ENCODE assay signal across 34 mouse cellular contexts in genomic region chr12:16730196-16730595, GRCm38 (mm10).
DNase-seq lines count a peak whose midpoint lies in the region; ATAC-seq lines count a peak whose summit lies in the region.
"Had no signal": no experiment of that assay in that cellular context is flagged by ENCODE, and none has a peak within 500 bp of the region (broad histone marks: within the 10 kb centered on the region; RNA-seq: fewer than 3 reads in every experiment).

No protein-coding gene starts in this region.

- H3K4me1 ChIP-seq in kidney, embryonic 15.5 days = peaks cover 33% of the 10 kb centered on the region
- H3K4me1 ChIP-seq in limb, embryonic 10.5 days = peaks cover 60% of the 10 kb centered on the region

- peak overlapping the region; percentile 88 for H3K27ac ChIP-seq in kidney, embryonic 15.5 days
- H3K27ac ChIP-seq in limb, embryonic 10.5 days = peak overlapping the region; percentile 48
- H3K27ac ChIP-seq: forebrain, embryonic 12.5 days; hindbrain, embryonic 12.5 days; hindbrain, postnatal 0 days; liver, embryonic 14.5 days; macrophage; midbrain, embryonic 15.5 days; neural tube, embryonic 15.5 days; stomach, postnatal 0 days had no signal

- H3K9ac ChIP-seq in kidney, embryonic 15.5 days = no peak overlapping the region
- H3K9ac ChIP-seq: forebrain, embryonic 12.5 days; hindbrain, embryonic 12.5 days; intestine, embryonic 15.5 days; liver, embryonic 14.5 days; midbrain, embryonic 15.5 days; neural tube, embryonic 15.5 days had no signal

- ATAC-seq in kidney, embryonic 15.5 days (replicated peaks; ENCODE audit: low FRiP score) = no peak
- ATAC-seq: activated CD4-positive, CD25-positive, alpha-beta regulatory T cell, adult 4 months; hindbrain, postnatal 0 days; midbrain, embryonic 15.5 days had no signal

- no peak overlapping the region for H3K4me2 ChIP-seq in kidney, embryonic 15.5 days
- H3K4me2 ChIP-seq: forebrain, embryonic 12.5 days; hindbrain, embryonic 12.5 days; midbrain, embryonic 15.5 days had no signal

- H3K9me3 ChIP-seq in kidney, embryonic 15.5 days (replicated peaks) = no peaks in the 10 kb centered on the region
- no peaks in the 10 kb centered on the region for H3K9me3 ChIP-seq in limb, embryonic 10.5 days (replicated peaks)
- H3K9me3 ChIP-seq: forebrain, embryonic 12.5 days; heart, embryonic 10.5 days; hindbrain, embryonic 12.5 days; intestine, embryonic 15.5 days; midbrain, embryonic 15.5 days; neural tube, embryonic 15.5 days had no signal

- no peaks in the 10 kb centered on the region for H3K36me3 ChIP-seq in kidney, embryonic 15.5 days
- peaks cover 62% of the 10 kb centered on the region for H3K36me3 ChIP-seq in limb, embryonic 10.5 days
- H3K36me3 ChIP-seq: forebrain, embryonic 12.5 days; heart, embryonic 10.5 days; hindbrain, embryonic 12.5 days; intestine, embryonic 15.5 days; midbrain, embryonic 15.5 days; neural tube, embryonic 15.5 days had no signal

- no peaks in the 10 kb centered on the region for H3K27me3 ChIP-seq in kidney, embryonic 15.5 days
- no peaks in the 10 kb centered on the region for H3K27me3 ChIP-seq in limb, embryonic 10.5 days (ENCODE audit: low read depth, poor library complexity, severe bottlenecking)
- H3K27me3 ChIP-seq: CH12.LX; forebrain, embryonic 12.5 days; hindbrain, embryonic 12.5 days; intestine, embryonic 15.5 days; midbrain, embryonic 15.5 days; neural tube, embryonic 15.5 days had no signal

- DNase-seq in adrenal gland, adult (ENCODE audit: inconsistent age in 2 of 2, low spot score in 1 of 2) = peak; percentile 88 to 93
- DNase-seq in adrenal gland, postnatal 4 days (ENCODE audit: low spot score in 2 of 2) = no peak
- DNase-seq in kidney, postnatal 25 days = no peak
- peak; percentile 87 for DNase-seq in adrenal gland, adult 8-10 months
- DNase-seq in limb, embryonic 10.5 days (ENCODE audit: low spot score) = no peak
- DNase-seq in ovary, adult 18-20 months (ENCODE audit: low spot score) = no peak
- no peak for DNase-seq in frontal cortex, postnatal 14 days (ENCODE audit: low spot score in 2 of 2)
- DNase-seq: cerebellum, adult 11-12 months; cerebellum, adult 9-11 months; gastrocnemius, postnatal 14 days; heart, postnatal 36 days; kidney, adult 9 months; left cerebral cortex, postnatal 4 days; liver; lung, adult 2 months; lung, postnatal 10 days; right cerebral cortex, adult 18-20 months; thymus, adult 18-20 months; thymus, postnatal 25 days had no signal

- 80% methylated on average over 11 of the region's 11 CpGs for WGBS in kidney, embryonic 15.5 days
- WGBS in limb, embryonic 10.5 days = 88% methylated on average over 11 of the region's 11 CpGs

- H3K4me3 ChIP-seq in kidney, embryonic 15.5 days (replicated peaks) = no peak overlapping the region
- no peak overlapping the region for H3K4me3 ChIP-seq in limb, embryonic 10.5 days
- H3K4me3 ChIP-seq: erythroblast, embryonic 14.5 days; forebrain, embryonic 12.5 days; heart, embryonic 10.5 days; hindbrain, embryonic 12.5 days; intestine, embryonic 15.5 days; layer of hippocampus, adult 2 months; midbrain, embryonic 15.5 days; neural tube, embryonic 15.5 days had no signal

Comparison
In these comparisons a context has a peak if more than half of its experiments do, and no peak if none do; other contexts are left out.
1. DNase-seq: peak in adrenal gland, adult (2 of 2) and adrenal gland, adult 8-10 months (single experiment); none in adrenal gland, postnatal 4 days (0 of 2), kidney, postnatal 25 days (0 of 2), limb, embryonic 10.5 days (single experiment), ovary, adult 18-20 months (single experiment) and frontal cortex, postnatal 14 days (0 of 2).